Mouse (Mus musculus) lung, adult 2 months (tissue): ENCODE measurements around the gene Selenok.

Source experiments
- CTCF ChIP-seq: fragments of 200-500 bp; IDR thresholded peaks from 2 replicates; pipeline ENCODE4 v1.5.1; 2011; ENCODE audit warnings: mild to moderate bottlenecking, low read length, control low read depth; ENCODE audit not compliant: insufficient read depth
- POLR2A ChIP-seq: fragments of 200-500 bp; IDR thresholded peaks from 2 replicates; pipeline ENCODE4 v1.6.1; 2011; ENCODE audit warnings: low read depth, mild to moderate bottlenecking, control low read depth, low read length, borderline replicate concordance; ENCODE audit errors: extremely low read depth

GRCm38 (mm10) chr14:29996000-29996751 lies 28.1 kb downstream of the Selenok start:
- no peak for TF ChIP-seq CTCF
- TF ChIP-seq POLR2A: no peak
